In the genomic region with DNA sequence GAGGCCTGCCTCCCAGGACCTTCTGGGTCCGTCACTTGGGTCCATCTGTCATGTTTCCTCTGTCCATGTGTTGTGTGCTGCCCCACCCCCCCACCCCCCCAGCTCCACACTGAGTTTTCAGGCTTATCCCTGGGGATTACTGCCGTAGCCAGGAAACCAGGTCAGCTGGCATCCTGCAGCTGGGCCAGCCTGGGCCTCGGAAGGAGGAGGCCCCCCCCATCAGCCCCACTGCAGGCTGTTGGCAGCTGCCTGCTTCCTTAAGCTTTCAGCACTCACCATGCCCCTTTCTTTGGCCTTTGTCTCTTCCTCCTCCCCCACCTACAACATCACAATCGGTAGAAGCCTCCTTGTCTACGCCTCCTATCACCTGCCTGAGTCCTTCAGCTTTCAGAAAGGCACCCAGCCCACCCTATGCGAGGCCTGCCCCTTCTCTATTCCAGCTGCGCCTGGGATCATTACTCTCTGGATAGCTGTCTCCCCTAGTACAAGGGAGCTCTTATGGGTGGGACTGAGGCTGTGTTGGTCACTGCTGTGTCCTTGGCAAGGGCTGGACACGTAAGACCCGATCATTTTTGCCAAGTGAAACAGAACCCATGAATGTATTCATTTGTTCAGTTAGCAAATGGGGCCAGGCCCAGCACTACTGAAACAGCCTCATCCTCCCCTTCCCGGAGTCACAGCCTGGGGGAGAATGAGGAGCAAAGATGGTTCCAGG, we compare ENCODE assay signal across 14 mouse cellular contexts. TPM values are rescaled to one million over a fixed set of nuclear protein-coding genes. Genes with fewer than 3 reads are reported as not detected.
DNase-seq lines count a peak whose midpoint lies in the region; ATAC-seq lines count a peak whose summit lies in the region.
"Had no signal": no experiment of that assay in that cellular context is flagged by ENCODE, and none has a peak within 500 bp of the region (broad histone marks: within the 10 kb centered on the region; RNA-seq: fewer than 3 reads in every experiment).

No protein-coding gene starts in this region.

- no peaks in the 10 kb centered on the region; the same call in 1 of the 2 replicates for H3K4me1 ChIP-seq in forebrain, embryonic 11.5 days (replicated peaks; ENCODE audit: control insufficient read depth, insufficient read depth, low read length)
- peaks cover 6% of the 10 kb centered on the region for H3K4me1 ChIP-seq in forebrain, embryonic 15.5 days
- H3K4me1 ChIP-seq in midbrain, embryonic 12.5 days, result peaks cover 12% of the 10 kb centered on the region; the same call in 1 of the 2 replicates
- H3K4me1 ChIP-seq: limb, embryonic 12.5 days; lung, embryonic 15.5 days had no signal

- ATAC-seq in forebrain, embryonic 11.5 days (replicated peaks; ENCODE audit: low FRiP score), result no peak
- no peak for ATAC-seq in forebrain, embryonic 15.5 days (replicated peaks)
- ATAC-seq in midbrain, embryonic 12.5 days (ENCODE audit: low FRiP score, low read depth), result peak; percentile 55
- ATAC-seq in inflammation-experienced regulatory T-cells, adult 6 months, result no peak

- no peak overlapping the region for H3K4me2 ChIP-seq in forebrain, embryonic 11.5 days (ENCODE audit: low read depth, low read length, severe bottlenecking)
- no peak overlapping the region for H3K4me2 ChIP-seq in forebrain, embryonic 15.5 days (replicated peaks)
- no peak overlapping the region for H3K4me2 ChIP-seq in midbrain, embryonic 12.5 days (replicated peaks)
- H3K4me2 ChIP-seq: heart, embryonic 11.5 days; hindbrain, embryonic 15.5 days; limb, embryonic 12.5 days; lung, embryonic 15.5 days had no signal

- H3K36me3 ChIP-seq in forebrain, embryonic 11.5 days (ENCODE audit: control insufficient read depth, insufficient read depth, low read length), result peaks cover 24% of the 10 kb centered on the region
- H3K36me3 ChIP-seq in forebrain, embryonic 15.5 days, result peaks cover 87% of the 10 kb centered on the region
- peaks cover 94% of the 10 kb centered on the region for H3K36me3 ChIP-seq in midbrain, embryonic 12.5 days

- 77% methylated on average over 10 of the region's 10 CpGs for WGBS in forebrain, embryonic 11.5 days
- WGBS in forebrain, embryonic 15.5 days, result 66% methylated on average over 10 of the region's 10 CpGs
- 52% methylated on average over 10 of the region's 10 CpGs for WGBS in midbrain, embryonic 12.5 days

- no peak overlapping the region for H3K9ac ChIP-seq in forebrain, embryonic 11.5 days (ENCODE audit: low read length)
- H3K9ac ChIP-seq in forebrain, embryonic 15.5 days (replicated peaks), result no peak overlapping the region
- H3K9ac ChIP-seq in midbrain, embryonic 12.5 days (replicated peaks), result no peak overlapping the region; the same call in 1 of the 2 replicates
- H3K9ac ChIP-seq: hindbrain, embryonic 15.5 days; limb, embryonic 12.5 days; lung, embryonic 15.5 days had no signal

- H3K4me3 ChIP-seq in forebrain, embryonic 11.5 days (ENCODE audit: low read depth, low read length), result no peak overlapping the region
- H3K4me3 ChIP-seq in forebrain, embryonic 15.5 days, result no peak overlapping the region
- H3K4me3 ChIP-seq in midbrain, embryonic 12.5 days, result no peak overlapping the region
- H3K4me3 ChIP-seq: hindbrain, embryonic 15.5 days; limb, embryonic 12.5 days; lung, embryonic 15.5 days had no signal

- peak overlapping the region; percentile 39; the same call in 1 of the 2 replicates for H3K27ac ChIP-seq in forebrain, embryonic 11.5 days (ENCODE audit: low read depth, low read length)
- H3K27ac ChIP-seq in forebrain, embryonic 15.5 days (replicated peaks), result no peak overlapping the region
- peak overlapping the region; percentile 79 for H3K27ac ChIP-seq in midbrain, embryonic 12.5 days (replicated peaks)
- H3K27ac ChIP-seq: hindbrain, embryonic 15.5 days; limb, embryonic 12.5 days; lung, embryonic 15.5 days had no signal

- H3K9me3 ChIP-seq in forebrain, embryonic 11.5 days (ENCODE audit: control insufficient read depth, low read length), result no peaks in the 10 kb centered on the region
- H3K9me3 ChIP-seq in forebrain, embryonic 15.5 days, result no peaks in the 10 kb centered on the region
- no peaks in the 10 kb centered on the region for H3K9me3 ChIP-seq in midbrain, embryonic 12.5 days
- H3K9me3 ChIP-seq: hindbrain, embryonic 15.5 days; limb, embryonic 12.5 days; lung, embryonic 15.5 days had no signal

- no peak for DNase-seq in forebrain, embryonic 11.5 days (ENCODE audit: low spot score)
- peak; percentile 61 to 73 for DNase-seq in right cerebral cortex, postnatal 10 days (ENCODE audit: low spot score in 2 of 2)
- no peak for DNase-seq in right cerebral cortex, adult 18-20 months
- DNase-seq in spleen, adult 18-20 months, result no peak
- no peak for DNase-seq in urinary bladder, adult 2 months (ENCODE audit: low spot score)
- DNase-seq: kidney, postnatal 14 days; right cerebral cortex, postnatal 25 days had no signal

- no peaks in the 10 kb centered on the region for H3K27me3 ChIP-seq in forebrain, embryonic 11.5 days (ENCODE audit: control insufficient read depth, insufficient read depth, low read length)
- H3K27me3 ChIP-seq in forebrain, embryonic 15.5 days, result no peaks in the 10 kb centered on the region
- no peaks in the 10 kb centered on the region for H3K27me3 ChIP-seq in midbrain, embryonic 12.5 days
- H3K27me3 ChIP-seq: hindbrain, embryonic 15.5 days; limb, embryonic 12.5 days; lung, embryonic 15.5 days had no signal

RNA-seq across cellular contexts. Expression of a gene that starts 7.0 kb away (rescaled TPM):
- 18.2 and 25.2 TPM in 2 replicates for polyA plus RNA-seq in forebrain, embryonic 11.5 days (2014; fragmentation: Nextera tagmentation; extraction: Ambion mirVana)
- 22.8 and 24.2 TPM in 2 replicates for polyA plus RNA-seq in forebrain, embryonic 15.5 days (2015; fragmentation: Nextera tagmentation; extraction: Ambion mirVana)
- polyA plus RNA-seq in midbrain, embryonic 12.5 days (2016; fragmentation: Nextera tagmentation; extraction: Ambion mirVana), result 27.5 and 30.3 TPM in 2 replicates
- 10 to 100 TPM in 2 of 3 experiments, 1 to 10 TPM in 1; 7.8 to 10.9 (median 10.8) TPM for polyA plus RNA-seq in inflammation-experienced regulatory T-cells, adult 6 months (2017; shearing (Covaris generic))
- polyA plus RNA-seq in urinary bladder, adult 2 months (2012; rRNA removed), result 23.8 and 24.5 TPM in 2 replicates

RNA-seq across cellular contexts. Expression of a gene that starts 15.0 kb away (rescaled TPM):
- polyA plus RNA-seq in forebrain, embryonic 11.5 days (2014; fragmentation: Nextera tagmentation; extraction: Ambion mirVana), result 2.0 and 2.8 TPM in 2 replicates
- 2.2 and 2.3 TPM in 2 replicates for polyA plus RNA-seq in forebrain, embryonic 15.5 days (2015; fragmentation: Nextera tagmentation; extraction: Ambion mirVana)
- polyA plus RNA-seq in midbrain, embryonic 12.5 days (2016; fragmentation: Nextera tagmentation; extraction: Ambion mirVana), result 1.1 and 2.7 TPM in 2 replicates
- polyA plus RNA-seq in inflammation-experienced regulatory T-cells, adult 6 months (2017; shearing (Covaris generic)), result 1 to 10 TPM; 1.5 to 4.8 (median 2.7) TPM
- 6.5 and 7.9 TPM in 2 replicates for polyA plus RNA-seq in urinary bladder, adult 2 months (2012; rRNA removed)

RNA-seq across cellular contexts. Expression of a gene that starts 15.7 kb away (rescaled TPM):
- not detected in 2 replicates for polyA plus RNA-seq in forebrain, embryonic 11.5 days (2014; fragmentation: Nextera tagmentation; extraction: Ambion mirVana)
- polyA plus RNA-seq in forebrain, embryonic 15.5 days (2015; fragmentation: Nextera tagmentation; extraction: Ambion mirVana), result 0.19 and 0.31 TPM in 2 replicates
- polyA plus RNA-seq in midbrain, embryonic 12.5 days (2016; fragmentation: Nextera tagmentation; extraction: Ambion mirVana), result 0.12 TPM in 1 of 2 replicates, not detected in the other
- polyA plus RNA-seq in inflammation-experienced regulatory T-cells, adult 6 months (2017; shearing (Covaris generic)), result under 1 TPM in 1 of 3 experiments, not detected in 2; 0.25 TPM
- 417 and 477 TPM in 2 replicates for polyA plus RNA-seq in urinary bladder, adult 2 months (2012; rRNA removed)

RNA-seq across cellular contexts. Expression of a gene that starts 29.3 kb away (rescaled TPM):
- polyA plus RNA-seq in forebrain, embryonic 11.5 days (2014; fragmentation: Nextera tagmentation; extraction: Ambion mirVana), result 5.8 and 6.4 TPM in 2 replicates
- 2.6 and 2.7 TPM in 2 replicates for polyA plus RNA-seq in forebrain, embryonic 15.5 days (2015; fragmentation: Nextera tagmentation; extraction: Ambion mirVana)
- polyA plus RNA-seq in midbrain, embryonic 12.5 days (2016; fragmentation: Nextera tagmentation; extraction: Ambion mirVana), result 3.6 and 4.1 TPM in 2 replicates
- polyA plus RNA-seq in inflammation-experienced regulatory T-cells, adult 6 months (2017; shearing (Covaris generic)), result not detected
- polyA plus RNA-seq in urinary bladder, adult 2 months (2012; rRNA removed), result 16.5 and 19.6 TPM in 2 replicates

RNA-seq across cellular contexts. Expression of a gene that starts 29.6 kb away (rescaled TPM):
- 23.2 and 24.0 TPM in 2 replicates for polyA plus RNA-seq in forebrain, embryonic 11.5 days (2014; fragmentation: Nextera tagmentation; extraction: Ambion mirVana)
- 23.9 and 24.0 TPM in 2 replicates for polyA plus RNA-seq in forebrain, embryonic 15.5 days (2015; fragmentation: Nextera tagmentation; extraction: Ambion mirVana)
- polyA plus RNA-seq in midbrain, embryonic 12.5 days (2016; fragmentation: Nextera tagmentation; extraction: Ambion mirVana), result 19.1 and 20.6 TPM in 2 replicates
- polyA plus RNA-seq in inflammation-experienced regulatory T-cells, adult 6 months (2017; shearing (Covaris generic)), result 10 to 100 TPM in 2 of 3 experiments, 1 to 10 TPM in 1; 8.9 to 22.4 (median 17.6) TPM
- polyA plus RNA-seq in urinary bladder, adult 2 months (2012; rRNA removed), result 8.9 and 9.8 TPM in 2 replicates

Comparison
In these comparisons a context has a peak if more than half of its experiments do, and no peak if none do; other contexts are left out.
1. DNase-seq: peak in right cerebral cortex, postnatal 10 days (2 of 2); none in forebrain, embryonic 11.5 days (single experiment), right cerebral cortex, adult 18-20 months (single experiment), spleen, adult 18-20 months (0 of 2) and urinary bladder, adult 2 months (single experiment).
2. RNA of a gene that starts 15.7 kb away (polyA plus RNA-seq): 417 to 477 TPM in urinary bladder, adult 2 months; 0.19 to 0.31 TPM in forebrain, embryonic 15.5 days, 0.25 TPM in inflammation-experienced regulatory T-cells, adult 6 months, not detected in forebrain, embryonic 11.5 days and 0.12 TPM in midbrain, embryonic 12.5 days; every median in the first group is over 100 times any median in the second.